Mouse (Mus musculus) intestine, embryonic 14.5 days (tissue): Measurements from ENCODE around the gene Ttc26. TPM values are rescaled to one million over a fixed set of nuclear protein-coding genes. Genes with fewer than 3 reads are reported as not detected.
A peak's percentile ranks its signal among the peaks of the same experiment; 100 is the strongest.
"Not testable (repeated sequence)": the region's sequence is repeated elsewhere in the genome, so short reads cannot be mapped to it uniquely, and the experiment has no call there.

ENCODE experiments used
- ATAC-seq: fragments of 200-750 bp; cut with Nextera tagmentation; replicated peaks from 2 replicates; pipeline ENCODE4 v1.8.0; 2017; ENCODE audit warnings: low read depth, moderate number of reproducible peaks, moderate TSS enrichment, moderate library complexity; ENCODE audit not compliant: low FRiP score, low TSS enrichment
- DNase-seq: peaks from one replicate; pipeline ENCODE4 v3.0.0-alpha.2; 2018; ENCODE audit warnings: low spot score
- H3K27ac ChIP-seq: fragments of 300-500 bp; sonication (generic); 2 replicates; pipeline ENCODE4 v1.5.1; 2014; ENCODE audit warnings: low read depth, mild to moderate bottlenecking, control low read depth
- H3K27me3 ChIP-seq: fragments of 300-500 bp; sonication (generic); replicated peaks from 2 replicates; pipeline ENCODE4 v1.6.1; 2014; ENCODE audit warnings: low read length, control low read depth; ENCODE audit not compliant: control insufficient read depth, insufficient read depth
- H3K36me3 ChIP-seq: fragments of 300-500 bp; sonication (generic); 2 replicates; pipeline ENCODE4 v1.6.1; 2014; ENCODE audit warnings: low read length, control low read depth; ENCODE audit not compliant: control insufficient read depth, insufficient read depth
- H3K4me1 ChIP-seq: fragments of 300-500 bp; sonication (generic); replicated peaks from 2 replicates; pipeline ENCODE4 v1.6.1; 2014; ENCODE audit warnings: low read length, control low read depth, mixed read lengths; ENCODE audit not compliant: control insufficient read depth, insufficient read depth
- H3K4me2 ChIP-seq: fragments of 300-500 bp; sonication (generic); 2 replicates; pipeline ENCODE4 v1.6.1; 2014; ENCODE audit warnings: low read length
- H3K4me3 ChIP-seq: fragments of 300-500 bp; sonication (generic); 2 replicates; pipeline ENCODE4 v1.5.1; 2014; ENCODE audit warnings: low read depth, low read length, control low read depth, mixed read lengths
- H3K9ac ChIP-seq: fragments of 300-500 bp; sonication (generic); 2 replicates; pipeline ENCODE4 v1.6.1; 2014; ENCODE audit warnings: mild to moderate bottlenecking, low read length
- H3K9me3 ChIP-seq: fragments of 300-500 bp; sonication (generic); 2 replicates; pipeline ENCODE4 v1.6.1; 2016; ENCODE audit warnings: low read length, control low read depth; ENCODE audit not compliant: control insufficient read depth
- WGBS: fragments of 180-500 bp; shearing (Covaris S2); extraction: QIAGEN DNeasy Blood & Tissue Kit; methylation state at CpG from one replicate; pipeline ENCODE4 v1.1.7; 2014; 5-methylcytosine and 5-hydroxymethylcytosine counted together
- polyA plus RNA-seq: library from polyadenylated mRNA; unstranded; fragments of >200 nt; fragmentation: Nextera tagmentation; extraction: Ambion mirVana; gene quantifications from 2 replicates; pipeline ENCODE4 v1.2.1, GENCODE M21; 2014

Ttc26 gene
- polyA plus RNA-seq, 1 experiment from 2014 or later = 5.0 TPM

DNA sequence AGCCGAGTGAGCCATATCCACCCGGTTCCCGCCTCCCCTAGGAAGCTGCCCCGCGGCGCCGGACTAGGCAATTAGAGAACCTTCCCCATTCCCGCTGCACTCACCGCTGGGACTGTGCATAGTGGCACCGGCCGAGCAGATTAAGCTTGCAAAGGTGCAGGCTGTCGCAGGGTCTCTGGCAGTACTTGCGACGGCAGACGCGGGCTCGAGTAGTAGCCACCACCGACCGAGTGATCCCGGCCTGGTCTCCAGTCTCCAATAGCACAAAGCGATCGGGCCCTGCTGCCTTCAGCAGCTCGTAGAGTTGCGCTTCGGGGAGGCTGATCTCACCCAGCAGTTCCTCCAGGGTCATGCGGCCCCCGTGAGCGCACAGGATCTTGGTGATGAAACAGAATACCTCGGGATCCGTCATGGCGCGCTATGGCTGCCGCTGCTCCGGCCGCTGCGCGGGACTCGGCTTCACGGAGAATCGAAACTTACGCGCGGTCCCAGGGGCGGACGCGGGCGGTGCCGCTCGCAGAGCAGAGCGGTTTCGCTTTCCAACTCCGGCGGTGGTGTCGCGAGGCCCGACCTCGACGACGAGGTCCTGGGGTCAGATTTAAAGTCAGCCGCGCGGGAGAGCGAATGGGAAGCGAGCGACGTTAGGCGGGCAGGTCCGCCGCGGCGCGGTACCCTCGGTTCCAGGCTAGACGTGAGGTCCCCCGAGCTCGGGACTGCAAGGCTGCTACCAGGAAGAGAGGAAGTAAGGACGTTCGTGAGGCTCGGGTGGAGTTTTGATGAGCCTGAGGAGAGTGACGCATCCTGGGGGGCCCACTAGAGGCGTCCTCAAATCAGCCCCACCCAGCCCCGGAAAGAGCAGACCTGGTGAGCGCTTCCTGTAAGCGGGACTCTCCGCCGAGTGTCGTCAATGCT is 27.2 kb upstream of the Ttc26 start, which contains the start of gene Zc3hav1:
Gene Zc3hav1, minus strand, starts transcription at position 793 of the 912 bp plus-strand sequence.
- ATAC-seq (peak; percentile 88), DNase-seq (peak; percentile 89)
- H3K9me3 ChIP-seq = no peaks in the 10 kb centered on the region
- peak within 1 kb of the TSS; percentile 74 for H3K4me3 ChIP-seq
- peak within 1 kb of the TSS; percentile 48 for H3K9ac ChIP-seq
- H3K36me3 ChIP-seq = no peaks in the 10 kb centered on the region
- H3K4me1 ChIP-seq = peaks cover 6% of the 10 kb centered on the region; the same call in 1 of the 2 replicates
- H3K27ac ChIP-seq = 0 out of 2 replicates have a peak within 1 kb of the TSS, but pooled peaks have one; percentile 38
- peaks cover 58% of the 10 kb centered on the region for H3K27me3 ChIP-seq
- 1% methylated on average over 87 of the region's 87 CpGs for WGBS
- H3K4me2 ChIP-seq = peak within 1 kb of the TSS; percentile 68

- Histone ChIP-seq H3K4me1 (peaks cover 6% of the 10 kb centered on the region; the same call in 1 of the 2 replicates), H3K9ac (peak overlapping the region; percentile 48), H3K4me2 (peak overlapping the region; percentile 68), H3K27ac (0 out of 2 replicates have a peak overlapping the region, but pooled peaks have one; percentile 38), H3K27me3 (peaks cover 58% of the 10 kb centered on the region), H3K4me3 (peak overlapping the region; percentile 74), H3K9me3 (no peaks in the 10 kb centered on the region), H3K36me3 (no peaks in the 10 kb centered on the region)
- 3% methylated on average over 20 of the region's 20 CpGs for WGBS
- ATAC-seq (no peak), DNase-seq (no peak)
Measured at GRCm38 (mm10) chr6:38354723-38355353, 26.4 kb upstream of the Ttc26 start.

DNA sequence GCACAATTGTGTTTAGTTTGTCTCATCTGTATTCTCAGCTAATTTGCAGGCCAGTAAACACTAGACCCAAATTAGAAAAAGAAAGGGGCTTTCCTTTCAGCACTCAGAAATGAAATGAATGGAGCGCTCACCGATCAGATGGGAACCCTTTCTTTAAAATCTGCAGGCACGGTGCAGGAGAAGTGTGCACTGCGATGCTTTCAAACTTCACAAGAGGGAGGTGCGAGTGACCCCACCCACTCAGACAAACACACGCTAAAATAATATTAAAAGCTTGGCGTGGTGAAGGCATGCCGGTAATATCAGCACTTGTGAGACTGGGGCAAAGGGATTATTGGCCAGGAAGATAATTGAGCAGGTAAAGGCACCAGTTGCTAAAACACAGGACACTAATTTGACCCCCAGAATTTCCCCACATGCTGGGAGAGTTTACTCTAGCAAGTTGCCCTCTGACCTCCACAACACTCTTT is 25.9 kb upstream of the Ttc26 start:
- no peak overlapping the region for H3K27ac ChIP-seq
- H3K27me3 ChIP-seq = peaks cover 58% of the 10 kb centered on the region
- ATAC-seq (no peak), DNase-seq (no peak)
- H3K4me2 ChIP-seq = peak overlapping the region; percentile 68; the same call in 1 of the 2 replicates
- H3K9ac ChIP-seq = no peak overlapping the region
- WGBS = 4% methylated on average over 8 of the region's 8 CpGs
- H3K4me1 ChIP-seq = peaks cover 6% of the 10 kb centered on the region; the same call in 1 of the 2 replicates
- 0 out of 2 replicates have a peak overlapping the region, but pooled peaks have one; percentile 74 for H3K4me3 ChIP-seq
- H3K9me3 ChIP-seq = no peaks in the 10 kb centered on the region
- no peaks in the 10 kb centered on the region for H3K36me3 ChIP-seq

DNA sequence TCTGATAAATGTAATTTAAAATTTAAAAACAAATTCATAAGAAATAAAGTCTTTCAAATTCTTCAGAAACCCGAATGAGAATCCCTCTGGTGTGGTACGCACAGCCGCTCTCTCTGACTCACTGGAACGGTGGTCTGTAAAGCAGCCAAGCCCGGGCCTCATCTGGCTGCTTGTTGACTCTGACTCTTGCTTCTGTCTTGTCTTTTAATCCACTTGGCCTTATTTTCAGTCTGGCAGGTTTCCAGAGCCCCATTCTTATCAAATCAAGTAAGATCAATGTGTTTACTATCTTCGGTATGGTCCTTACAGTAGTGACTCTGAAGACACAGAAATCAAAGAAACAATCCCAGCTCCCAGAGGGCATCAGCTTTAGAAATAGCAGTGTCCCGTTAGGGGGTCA is 25.4 kb upstream of the Ttc26 start:
- WGBS = 17% methylated on average over 7 of the region's 7 CpGs
- Histone ChIP-seq H3K4me3 (no peak overlapping the region), H3K27me3 (peaks cover 55% of the 10 kb centered on the region), H3K4me2 (no peak overlapping the region), H3K4me1 (peaks cover 6% of the 10 kb centered on the region; the same call in 1 of the 2 replicates), H3K36me3 (no peaks in the 10 kb centered on the region), H3K27ac (no peak overlapping the region), H3K9ac (no peak overlapping the region), H3K9me3 (no peaks in the 10 kb centered on the region)
- DNase-seq = no peak
- ATAC-seq = no peak

- not testable (repeated sequence) for H3K4me2 ChIP-seq, H3K27ac ChIP-seq, H3K9ac ChIP-seq, DNase-seq, H3K36me3 ChIP-seq, H3K9me3 ChIP-seq, H3K4me3 ChIP-seq, H3K4me1 ChIP-seq, ATAC-seq
- H3K27me3 ChIP-seq = peaks cover 47% of the 10 kb centered on the region
- WGBS = 81% methylated on average over 15 of the region's 15 CpGs
Measured at GRCm38 (mm10) chr6:38356661-38357433, 24.4 kb upstream of the Ttc26 start.

- Histone ChIP-seq H3K9me3 (no peaks in the 10 kb centered on the region), H3K27me3 (peaks cover 38% of the 10 kb centered on the region), H3K4me1 (peaks cover 6% of the 10 kb centered on the region; the same call in 1 of the 2 replicates), H3K4me2 (no peak overlapping the region), H3K4me3 (no peak overlapping the region), H3K27ac (no peak overlapping the region), H3K9ac (no peak overlapping the region), H3K36me3 (no peaks in the 10 kb centered on the region)
- WGBS = 64% methylated on average over 5 of the region's 5 CpGs
- DNase-seq (no peak), ATAC-seq (no peak)
Measured at GRCm38 (mm10) chr6:38357603-38358252, 23.5 kb upstream of the Ttc26 start.

- ATAC-seq (no peak), DNase-seq (no peak)
- Histone ChIP-seq H3K9ac (no peak overlapping the region), H3K36me3 (no peaks in the 10 kb centered on the region), H3K4me2 (no peak overlapping the region), H3K4me1 (peaks cover 6% of the 10 kb centered on the region; the same call in 1 of the 2 replicates), H3K27ac (no peak overlapping the region), H3K9me3 (no peaks in the 10 kb centered on the region), H3K4me3 (no peak overlapping the region), H3K27me3 (peaks cover 31% of the 10 kb centered on the region)
- 54% methylated on average over 8 of the region's 8 CpGs for WGBS
Measured at GRCm38 (mm10) chr6:38358253-38359027, 22.8 kb upstream of the Ttc26 start.
